Comparison of ENCODE assay signal across 17 mouse cellular contexts in genomic region chr6:15323099-15323498, GRCm38 (mm10).
"Had no signal": no experiment of that assay in that cellular context is flagged by ENCODE, and none has a peak within 500 bp of the region (broad histone marks: within the 10 kb centered on the region; RNA-seq: fewer than 3 reads in every experiment).

No protein-coding gene starts in this region.

- H3K27me3 ChIP-seq: limb, embryonic 13.5 days; liver, embryonic 13.5 days; neural tube, embryonic 13.5 days had no signal

- H3K4me1 ChIP-seq: liver, embryonic 13.5 days; neural tube, embryonic 13.5 days had no signal

- H3K27ac ChIP-seq: limb, embryonic 10.5 days; limb, embryonic 13.5 days; liver, embryonic 13.5 days; neural tube, embryonic 13.5 days; stomach, postnatal 0 days had no signal

- DNase-seq: kidney, postnatal 14 days; kidney, postnatal 4 days; layer of hippocampus, adult 9-11 months; liver, embryonic 13.5 days; lung, adult 2 months; lung, postnatal 14 days; lung, postnatal 4 days; midbrain, embryonic 14.5 days; thymus, adult 2 months; thymus, postnatal 14 days; thymus, postnatal 4 days had no signal

- H3K9ac ChIP-seq: limb, embryonic 13.5 days; liver, embryonic 13.5 days; neural tube, embryonic 13.5 days had no signal

- H3K4me2 ChIP-seq: limb, embryonic 13.5 days; liver, embryonic 13.5 days; midbrain, embryonic 11.5 days; neural tube, embryonic 13.5 days had no signal

- H3K9me3 ChIP-seq: limb, embryonic 10.5 days; limb, embryonic 13.5 days; liver, embryonic 13.5 days; neural tube, embryonic 13.5 days had no signal

- H3K36me3 ChIP-seq: limb, embryonic 10.5 days; limb, embryonic 13.5 days; liver, embryonic 13.5 days; neural tube, embryonic 13.5 days had no signal

- H3K4me3 ChIP-seq: limb, embryonic 10.5 days; limb, embryonic 13.5 days; liver, embryonic 13.5 days; myocyte; neural tube, embryonic 13.5 days had no signal
